Mouse (Mus musculus) spleen, embryonic (tissue): ENCODE measurements at regions not wholly inside any gene's neighbourhood (a gene's known extent, or its start where the extent isn't known, plus 50 kb on each side); places are given as distances from the start of the nearest gene placed in this dataset.

Source experiments
- CTCF ChIA-PET: fragments of 350-600 bp; sonication (Branson Sonifier 250); formaldehyde crosslinking; loops from one replicate; lab custom pipeline; 2022; lab: Charles Lee

GRCm38 (mm10) chr16:26302045-26302444, 69.6 kb downstream of the Cldn1 start:
- CTCF ChIA-PET, result no interaction called here

GRCm38 (mm10) chr16:26291692-26292091, 79.9 kb downstream of the Cldn1 start:
- CTCF ChIA-PET, result no interaction called here

- CTCF ChIA-PET, result no interaction called here
Observed at GRCm38 (mm10) chr16:26285627-26286026, 86.0 kb downstream of the Cldn1 start.

GRCm38 (mm10) chr16:26284713-26285112, 86.9 kb downstream of the Cldn1 start:
- CTCF ChIA-PET, result no interaction called here

GRCm38 (mm10) chr16:26282418-26282817, 89.2 kb downstream of the Cldn1 start:
- CTCF ChIA-PET, result no interaction called here

GRCm38 (mm10) chr16:26281496-26281895, 90.1 kb downstream of the Cldn1 start:
- CTCF ChIA-PET, result no interaction called here

- CTCF ChIA-PET, result no interaction called here
Observed at GRCm38 (mm10) chr16:26276789-26277188, 94.9 kb downstream of the Cldn1 start.

- CTCF ChIA-PET, result no interaction called here
Observed at GRCm38 (mm10) chr16:26252824-26253223, 118.8 kb downstream of the Cldn1 start.

- CTCF ChIA-PET, result no interaction called here
Observed at GRCm38 (mm10) chr16:26251698-26252097, 119.9 kb downstream of the Cldn1 start.

- CTCF ChIA-PET, result no interaction called here
Observed at GRCm38 (mm10) chr16:26251027-26251426, 120.6 kb downstream of the Cldn1 start.

GRCm38 (mm10) chr16:26248939-26249338, 122.7 kb downstream of the Cldn1 start:
- CTCF ChIA-PET, result no interaction called here

- CTCF ChIA-PET, result no interaction called here
Observed at GRCm38 (mm10) chr16:26247926-26248325, 123.7 kb downstream of the Cldn1 start.

GRCm38 (mm10) chr16:26235239-26235638, 129.7 kb upstream of the P3h2 start:
- CTCF ChIA-PET, result no interaction called here

GRCm38 (mm10) chr16:26234113-26234512, 128.5 kb upstream of the P3h2 start:
- CTCF ChIA-PET, result no interaction called here

- CTCF ChIA-PET, result interaction anchor here (0.7 kb wide), 1 partner anchor 663 kb away, joined by 3 read pairs; no protein-coding TSS in a partner anchor
Observed at GRCm38 (mm10) chr16:26231110-26231509, 125.5 kb upstream of the P3h2 start.

- CTCF ChIA-PET, result no interaction called here
Observed at GRCm38 (mm10) chr16:26211418-26211817, 105.8 kb upstream of the P3h2 start.

- CTCF ChIA-PET, result interaction anchor here (0.7 kb wide), 3 partner anchors 35 to 1337 kb away, joined by 3 to 4 read pairs (median 4); no protein-coding TSS in a partner anchor
Observed at GRCm38 (mm10) chr16:26199125-26199524, 93.5 kb upstream of the P3h2 start.

- CTCF ChIA-PET, result no interaction called here
Observed at GRCm38 (mm10) chr16:26196345-26196744, 90.8 kb upstream of the P3h2 start.

GRCm38 (mm10) chr16:26185288-26186281, 80.0 kb upstream of the P3h2 start:
- CTCF ChIA-PET, result no interaction called here

GRCm38 (mm10) chr16:26184647-26185262, 79.2 kb upstream of the P3h2 start:
- CTCF ChIA-PET, result no interaction called here

GRCm38 (mm10) chr16:26183530-26183929, 77.9 kb upstream of the P3h2 start:
- CTCF ChIA-PET, result no interaction called here

GRCm38 (mm10) chr16:26181716-26182115, 76.1 kb upstream of the P3h2 start:
- CTCF ChIA-PET, result no interaction called here

- CTCF ChIA-PET, result no interaction called here
Observed at GRCm38 (mm10) chr16:26171441-26171840, 65.9 kb upstream of the P3h2 start.
